Mouse (Mus musculus): ENCODE results near the gene Adamtsl5. TPM values are rescaled to one million over a fixed set of nuclear protein-coding genes. Genes with fewer than 3 reads are reported as not detected.

The Adamtsl5 gene
- polyA plus RNA-seq, 1 experiment from 2014 or later, result 1.8 TPM

GRCm38 (mm10) chr10:80302082-80302355 is 46.2 kb downstream of the Adamtsl5 start:
- Histone ChIP-seq H3K4me2 (ENCODE audit: low read depth, low read length) (no peak overlapping the region), H3K27ac (ENCODE audit: low read depth) (no peak overlapping the region), H3K36me3 (replicated peaks; ENCODE audit: insufficient read depth, low read length) (no peaks in the 10 kb centered on the region), H3K9ac (replicated peaks) (no peak overlapping the region), H3K4me3 (ENCODE audit: low read depth, low read length) (no peak overlapping the region), H3K4me1 (ENCODE audit: insufficient read depth) (peaks cover 10% of the 10 kb centered on the region; the same call in 1 of the 2 replicates), H3K27me3 (ENCODE audit: insufficient read depth, low read length) (peaks cover 80% of the 10 kb centered on the region), H3K9me3 (ENCODE audit: low read length) (no peaks in the 10 kb centered on the region)
- no peak for TF ChIP-seq CTCF (IDR thresholded peaks at IDR 0.05; ENCODE audit: low read depth)
- no peak for TF ChIP-seq EP300 (IDR thresholded peaks at IDR 0.05; ENCODE audit: low read depth)
- ATAC-seq (peak; percentile 66), DNase-seq (no peak)
- WGBS (ENCODE audit: insufficient replicate concordance), result 59% methylated on average over 5 of the region's 5 CpGs

GRCm38 (mm10) chr10:80301256-80302081 is 46.7 kb downstream of the Adamtsl5 start:
- peaks cover 10% of the 10 kb centered on the region; the same call in 1 of the 2 replicates for H3K4me1 ChIP-seq (ENCODE audit: insufficient read depth)
- 72% methylated on average over 10 of the region's 10 CpGs for WGBS (ENCODE audit: insufficient replicate concordance)
- peaks cover 83% of the 10 kb centered on the region for H3K27me3 ChIP-seq (ENCODE audit: insufficient read depth, low read length)
- H3K9me3 ChIP-seq (ENCODE audit: low read length), result no peaks in the 10 kb centered on the region
- DNase-seq (no peak), ATAC-seq (no peak)
- H3K36me3 ChIP-seq (replicated peaks; ENCODE audit: insufficient read depth, low read length), result no peaks in the 10 kb centered on the region
- no peak overlapping the region for H3K4me3 ChIP-seq (ENCODE audit: low read depth, low read length)
- no peak overlapping the region for H3K9ac ChIP-seq (replicated peaks)
- H3K27ac ChIP-seq (ENCODE audit: low read depth), result no peak overlapping the region
- TF ChIP-seq EP300 (IDR thresholded peaks at IDR 0.05; ENCODE audit: low read depth) (no peak), CTCF (IDR thresholded peaks at IDR 0.05; ENCODE audit: low read depth) (no peak)
- no peak overlapping the region for H3K4me2 ChIP-seq (ENCODE audit: low read depth, low read length)

GRCm38 (mm10) chr10:80300672-80301181 is 47.5 kb downstream of the Adamtsl5 start:
- TF ChIP-seq EP300 (IDR thresholded peaks at IDR 0.05; ENCODE audit: low read depth) (no peak), CTCF (IDR thresholded peaks at IDR 0.05; ENCODE audit: low read depth) (no peak)
- WGBS (ENCODE audit: insufficient replicate concordance), result 37% methylated on average over 11 of the region's 11 CpGs
- Histone ChIP-seq H3K36me3 (replicated peaks; ENCODE audit: insufficient read depth, low read length) (no peaks in the 10 kb centered on the region), H3K27me3 (ENCODE audit: insufficient read depth, low read length) (peaks cover 79% of the 10 kb centered on the region), H3K9ac (replicated peaks) (no peak overlapping the region), H3K4me1 (ENCODE audit: insufficient read depth) (peaks cover 15% of the 10 kb centered on the region), H3K9me3 (ENCODE audit: low read length) (no peaks in the 10 kb centered on the region), H3K27ac (ENCODE audit: low read depth) (no peak overlapping the region), H3K4me3 (ENCODE audit: low read depth, low read length) (no peak overlapping the region), H3K4me2 (ENCODE audit: low read depth, low read length) (no peak overlapping the region)
- ATAC-seq, result no peak
- DNase-seq, result no peak

- 50% methylated on average over 10 of the region's 10 CpGs for WGBS (ENCODE audit: insufficient replicate concordance)
Observed at GRCm38 (mm10) chr10:80299824-80300223, 48.4 kb downstream of the Adamtsl5 start.

GRCm38 (mm10) chr10:80299301-80299700 is 48.9 kb downstream of the Adamtsl5 start:
- Histone ChIP-seq H3K9me3 (ENCODE audit: low read length) (no peaks in the 10 kb centered on the region), H3K4me3 (ENCODE audit: low read depth, low read length) (no peak overlapping the region), H3K4me1 (ENCODE audit: insufficient read depth) (peaks cover 16% of the 10 kb centered on the region), H3K27ac (ENCODE audit: low read depth) (no peak overlapping the region), H3K4me2 (ENCODE audit: low read depth, low read length) (no peak overlapping the region), H3K36me3 (replicated peaks; ENCODE audit: insufficient read depth, low read length) (peaks cover 5% of the 10 kb centered on the region), H3K9ac (replicated peaks) (no peak overlapping the region), H3K27me3 (ENCODE audit: insufficient read depth, low read length) (peaks cover 65% of the 10 kb centered on the region)
- 16% methylated on average over 14 of the region's 15 CpGs for WGBS (ENCODE audit: insufficient replicate concordance)
- no peak for ATAC-seq
- no peak for DNase-seq
- TF ChIP-seq CTCF (IDR thresholded peaks at IDR 0.05; ENCODE audit: low read depth), result no peak
- no peak for TF ChIP-seq EP300 (IDR thresholded peaks at IDR 0.05; ENCODE audit: low read depth)

More at GRCm38 (mm10) chr10:80299824-80300223, 48.4 kb downstream of the Adamtsl5 start:
- H3K36me3 ChIP-seq (replicated peaks; ENCODE audit: insufficient read depth, low read length), result no peaks in the 10 kb centered on the region
- H3K27ac ChIP-seq (ENCODE audit: low read depth), result no peak overlapping the region
- ATAC-seq (no peak), DNase-seq (no peak)
- H3K4me3 ChIP-seq (ENCODE audit: low read depth, low read length), result no peak overlapping the region
- TF ChIP-seq EP300 (IDR thresholded peaks at IDR 0.05; ENCODE audit: low read depth) (no peak), CTCF (IDR thresholded peaks at IDR 0.05; ENCODE audit: low read depth) (no peak)
- no peaks in the 10 kb centered on the region for H3K9me3 ChIP-seq (ENCODE audit: low read length)
- H3K9ac ChIP-seq (replicated peaks), result no peak overlapping the region
- H3K4me2 ChIP-seq (ENCODE audit: low read depth, low read length), result no peak overlapping the region
- peaks cover 70% of the 10 kb centered on the region for H3K27me3 ChIP-seq (ENCODE audit: insufficient read depth, low read length)
- H3K4me1 ChIP-seq (ENCODE audit: insufficient read depth), result peaks cover 18% of the 10 kb centered on the region

GRCm38 (mm10) chr10:80298571-80299281 is 49.5 kb downstream of the Adamtsl5 start:
- peaks cover 16% of the 10 kb centered on the region for H3K4me1 ChIP-seq (ENCODE audit: insufficient read depth)
- no peak overlapping the region for H3K4me2 ChIP-seq (ENCODE audit: low read depth, low read length)
- H3K27ac ChIP-seq (ENCODE audit: low read depth), result no peak overlapping the region
- no peaks in the 10 kb centered on the region for H3K9me3 ChIP-seq (ENCODE audit: low read length)
- H3K27me3 ChIP-seq (ENCODE audit: insufficient read depth, low read length), result peaks cover 61% of the 10 kb centered on the region
- TF ChIP-seq EP300 (IDR thresholded peaks at IDR 0.05; ENCODE audit: low read depth) (no peak), CTCF (IDR thresholded peaks at IDR 0.05; ENCODE audit: low read depth) (no peak)
- H3K36me3 ChIP-seq (replicated peaks; ENCODE audit: insufficient read depth, low read length), result peaks cover 11% of the 10 kb centered on the region
- ATAC-seq (no peak), DNase-seq (no peak)
- no peak overlapping the region for H3K9ac ChIP-seq (replicated peaks)
- 8% methylated on average over 26 of the region's 26 CpGs for WGBS (ENCODE audit: insufficient replicate concordance)
- no peak overlapping the region for H3K4me3 ChIP-seq (ENCODE audit: low read depth, low read length)

Measured in liver, postnatal 0 days (tissue).